ENCODE assay signal across 8 mouse cellular contexts in the genomic region with DNA sequence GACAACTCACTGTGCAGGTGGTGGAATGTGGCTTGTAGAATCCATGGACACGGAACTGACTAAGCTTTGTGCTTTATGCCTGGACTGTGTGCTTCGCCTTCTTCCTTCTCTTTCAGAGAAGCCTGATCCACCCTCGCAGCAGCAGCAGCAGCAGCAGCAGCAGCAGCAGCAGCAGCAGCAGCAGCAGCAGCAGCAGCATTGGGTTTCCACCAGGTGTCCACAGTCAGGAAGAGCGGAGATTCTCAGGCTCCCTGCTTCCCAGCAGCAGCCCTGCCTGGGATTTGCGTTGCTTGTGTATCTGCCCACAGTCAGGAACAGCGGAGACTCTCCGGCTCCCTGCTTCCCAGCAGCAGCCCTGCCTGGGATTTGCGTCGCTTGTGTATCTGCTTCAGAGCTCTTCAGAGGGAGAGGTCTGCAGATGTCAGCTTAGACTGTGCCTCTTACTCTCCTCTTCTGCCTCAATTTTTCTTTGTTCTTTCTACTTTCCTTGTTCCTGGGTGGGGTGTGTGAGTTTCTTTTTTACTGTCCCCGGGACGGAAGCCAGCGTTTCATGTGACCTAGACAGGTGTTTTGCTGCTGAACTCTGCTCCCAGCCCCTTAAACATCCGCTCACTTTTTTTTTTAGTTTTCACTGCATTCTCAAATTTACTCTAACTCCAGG.
DNase-seq lines count a peak whose midpoint lies in the region; ATAC-seq and TF ChIP-seq lines count a peak whose summit lies in the region.

No protein-coding gene starts in this region.

- no peaks in the 10 kb centered on the region for H3K36me3 ChIP-seq in spleen, adult 2 months (ENCODE audit: control insufficient read depth, insufficient read depth, low read length)
- H3K36me3 ChIP-seq in limb, embryonic 13.5 days = no peaks in the 10 kb centered on the region
- H3K36me3 ChIP-seq in splenic B cell, adult 2 months (ENCODE audit: control insufficient read depth, insufficient read depth, low read length, poor library complexity, severe bottlenecking) = no peaks in the 10 kb centered on the region

- peak overlapping the region; percentile 56 for H3K9ac ChIP-seq in limb, embryonic 13.5 days

- DNase-seq in frontal cortex, postnatal 14 days (ENCODE audit: low spot score in 2 of 2) = no peak
- peak; percentile 36 to 50 for DNase-seq in spleen, adult 2 months (ENCODE audit: low read depth in 1 of 2, low spot score in 2 of 2)
- DNase-seq in spleen, adult 18-20 months = no peak
- peak; percentile 35 for DNase-seq in splenic B cell, adult 2 months (ENCODE audit: low read depth, low spot score)
- DNase-seq in left cerebral cortex, adult 11 months (ENCODE audit: low spot score) = no peak

- WGBS in spleen, adult 2 months = 43% methylated on average over 13 of the region's 13 CpGs
- 16% methylated on average over 13 of the region's 13 CpGs for WGBS in limb, embryonic 13.5 days

- peak overlapping the region; percentile 70 for H3K4me3 ChIP-seq in spleen, adult 2 months (ENCODE audit: extremely low read depth, insufficient read depth, insufficient read length)
- H3K4me3 ChIP-seq in limb, embryonic 13.5 days = peak overlapping the region; percentile 26

- H3K4me2 ChIP-seq in limb, embryonic 13.5 days (replicated peaks) = peak overlapping the region; percentile 55

- H3K4me1 ChIP-seq in spleen, adult 2 months (ENCODE audit: control insufficient read depth, insufficient read depth, insufficient read length) = no peaks in the 10 kb centered on the region; the same call in 1 of the 2 replicates
- peaks cover 16% of the 10 kb centered on the region; the same call in 1 of the 2 replicates for H3K4me1 ChIP-seq in limb, embryonic 13.5 days

- H3K27me3 ChIP-seq in spleen, adult 2 months (ENCODE audit: control insufficient read depth, insufficient read depth, low read length) = no peaks in the 10 kb centered on the region
- H3K27me3 ChIP-seq in limb, embryonic 13.5 days = peaks cover 17% of the 10 kb centered on the region
- H3K27me3 ChIP-seq in splenic B cell, adult 2 months (ENCODE audit: control insufficient read depth, insufficient read depth, low read length, poor library complexity, severe bottlenecking) = no peaks in the 10 kb centered on the region

- peak; percentile 90 for ATAC-seq in frontal cortex, adult (ENCODE audit: low TSS enrichment)
- peak; percentile 45; the same call in 1 of the 2 replicates for ATAC-seq in limb, embryonic 13.5 days (ENCODE audit: low FRiP score, low read depth)
- ATAC-seq in monocyte, adult 5-6 weeks (replicated peaks; ENCODE audit: insufficient number of reproducible peaks, low FRiP score, low TSS enrichment, poor library complexity, severe bottlenecking) = no peak

- TF ChIP-seq POLR2A in spleen, adult 2 months (IDR thresholded peaks at IDR 0.05; ENCODE audit: low read depth, low read length) = peak; percentile 41

- no peaks in the 10 kb centered on the region for H3K9me3 ChIP-seq in limb, embryonic 13.5 days

- peak overlapping the region; percentile 99 for H3K27ac ChIP-seq in spleen, adult 2 months (ENCODE audit: insufficient read depth, low read length)
- no peak overlapping the region for H3K27ac ChIP-seq in limb, embryonic 13.5 days

- no peak for TF ChIP-seq CTCF in spleen, adult 2 months (IDR thresholded peaks at IDR 0.05; ENCODE audit: extremely low read depth, insufficient read depth, insufficient read length, insufficient replicate concordance)

Comparison
In these comparisons a context has a peak if more than half of its experiments do, and no peak if none do; other contexts are left out.
1. DNase-seq: peak in spleen, adult 2 months (2 of 2) and splenic B cell, adult 2 months (single experiment); none in frontal cortex, postnatal 14 days (0 of 2), spleen, adult 18-20 months (0 of 2) and left cerebral cortex, adult 11 months (single experiment).